Mouse (Mus musculus): ENCODE data around the gene Aldh1l1. TPM values are rescaled to one million over a fixed set of nuclear protein-coding genes. Genes with fewer than 3 reads are reported as not detected.

Gene Aldh1l1
- polyA plus RNA-seq, 1 experiment from 2014 or later = 2.1 TPM

DNA sequence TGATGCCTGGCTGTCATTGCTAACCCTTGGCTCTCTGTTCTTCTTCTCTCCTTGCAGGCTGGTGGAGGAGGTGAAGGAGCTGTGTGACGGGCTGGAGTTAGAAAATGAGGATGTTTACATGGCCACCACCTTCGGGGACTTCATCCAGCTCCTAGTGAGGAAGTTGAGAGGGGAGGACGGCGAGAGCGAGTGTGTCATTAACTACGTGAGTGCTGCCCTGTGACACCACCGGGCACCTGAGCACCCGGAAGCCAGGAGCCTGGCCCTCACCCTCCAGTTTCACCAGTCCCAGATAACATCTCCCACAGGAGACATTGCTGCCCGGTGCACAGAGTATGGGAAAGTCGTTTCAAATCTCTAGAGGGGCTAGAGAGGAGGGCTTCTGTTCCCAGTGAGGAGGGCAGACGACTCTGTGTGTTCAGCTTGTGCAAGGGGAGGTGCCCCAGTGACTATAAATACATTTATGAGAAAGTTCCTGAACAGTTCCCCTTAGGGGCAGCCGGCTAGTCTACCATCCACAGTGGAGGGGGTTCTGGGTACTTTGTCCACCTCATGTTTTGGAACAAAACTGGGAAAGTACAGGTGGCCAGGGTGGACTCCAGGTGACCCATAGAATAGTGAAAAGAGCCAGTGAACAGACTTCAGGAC lies 83.6 kb downstream of the Aldh1l1 start:
- H3K27me3 ChIP-seq = no peaks in the 10 kb centered on the region
- H3K4me3 ChIP-seq = no peak overlapping the region

DNA sequence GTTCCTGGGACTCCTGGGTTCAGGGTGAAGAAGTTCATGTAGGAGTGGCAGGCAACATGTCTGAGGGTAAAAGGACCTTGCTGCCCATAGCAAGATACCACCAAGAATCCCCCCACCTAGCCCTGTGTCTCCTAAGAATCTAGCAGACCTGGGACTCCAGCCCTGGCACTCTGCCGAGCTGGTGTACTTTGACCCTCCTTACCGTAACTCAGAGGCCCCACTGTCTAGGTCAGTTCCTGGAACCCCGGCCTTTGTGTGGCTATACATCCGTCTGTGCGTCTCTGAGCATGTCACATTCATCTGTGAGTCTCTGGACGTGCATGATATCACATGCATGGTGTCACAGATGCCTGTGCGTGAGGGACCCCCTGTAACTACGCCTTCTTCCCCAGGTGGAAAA lies 84.2 kb downstream of the Aldh1l1 start:
- H3K4me3 ChIP-seq = no peak overlapping the region
- H3K4me1 ChIP-seq = no peaks in the 10 kb centered on the region
- 79% methylated on average over 8 of the region's 8 CpGs for WGBS
- H3K27ac ChIP-seq = no peak overlapping the region
- H3K36me3 ChIP-seq = no peaks in the 10 kb centered on the region
- no peak overlapping the region for H3K9ac ChIP-seq
- no peaks in the 10 kb centered on the region for H3K9me3 ChIP-seq
- H3K4me2 ChIP-seq (replicated peaks) = no peak overlapping the region
- H3K27me3 ChIP-seq = no peaks in the 10 kb centered on the region
- ATAC-seq (ENCODE audit: insufficient number of reproducible peaks, insufficient read depth, low FRiP score, low TSS enrichment) = no peak

More for the DNA sequence above, 83.6 kb downstream of the Aldh1l1 start:
- no peak for ATAC-seq (ENCODE audit: insufficient number of reproducible peaks, insufficient read depth, low FRiP score, low TSS enrichment)
- Histone ChIP-seq H3K36me3 (no peaks in the 10 kb centered on the region), H3K9ac (no peak overlapping the region), H3K9me3 (no peaks in the 10 kb centered on the region), H3K27ac (no peak overlapping the region), H3K4me2 (replicated peaks) (no peak overlapping the region), H3K4me1 (no peaks in the 10 kb centered on the region)
- 67% methylated on average over 12 of the region's 12 CpGs for WGBS

DNA sequence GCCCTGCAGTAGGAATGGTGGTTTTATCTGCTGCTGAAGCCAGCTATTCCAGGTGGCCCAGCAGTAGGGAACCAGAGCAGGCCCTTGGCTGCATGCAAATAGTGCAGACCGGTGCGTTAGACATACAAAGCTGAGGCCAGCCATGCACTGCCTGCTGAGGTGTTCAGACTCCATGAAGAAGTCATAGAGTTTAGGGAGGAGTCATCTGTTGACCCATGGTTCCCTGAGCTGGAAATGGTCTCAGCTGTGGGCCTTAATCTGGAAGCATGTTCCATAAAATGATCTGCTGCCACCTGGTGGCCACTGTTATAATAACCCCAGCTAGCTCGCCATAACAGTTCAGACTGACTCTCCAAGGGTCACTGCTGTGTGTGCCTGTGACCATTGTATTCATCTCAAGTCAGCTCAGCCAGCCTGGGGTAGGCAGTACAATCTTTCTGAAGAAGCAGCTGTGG lies 89.1 kb downstream of the Aldh1l1 start:
- Histone ChIP-seq H3K4me2 (replicated peaks) (no peak overlapping the region), H3K4me3 (no peak overlapping the region), H3K27ac (no peak overlapping the region), H3K36me3 (no peaks in the 10 kb centered on the region), H3K27me3 (no peaks in the 10 kb centered on the region), H3K9ac (no peak overlapping the region), H3K9me3 (no peaks in the 10 kb centered on the region), H3K4me1 (no peaks in the 10 kb centered on the region)
- ATAC-seq (ENCODE audit: insufficient number of reproducible peaks, insufficient read depth, low FRiP score, low TSS enrichment) = 0 out of 2 replicates have a peak, but pooled peaks have one; percentile 38
- 35% methylated on average over 3 of the region's 3 CpGs for WGBS

DNA sequence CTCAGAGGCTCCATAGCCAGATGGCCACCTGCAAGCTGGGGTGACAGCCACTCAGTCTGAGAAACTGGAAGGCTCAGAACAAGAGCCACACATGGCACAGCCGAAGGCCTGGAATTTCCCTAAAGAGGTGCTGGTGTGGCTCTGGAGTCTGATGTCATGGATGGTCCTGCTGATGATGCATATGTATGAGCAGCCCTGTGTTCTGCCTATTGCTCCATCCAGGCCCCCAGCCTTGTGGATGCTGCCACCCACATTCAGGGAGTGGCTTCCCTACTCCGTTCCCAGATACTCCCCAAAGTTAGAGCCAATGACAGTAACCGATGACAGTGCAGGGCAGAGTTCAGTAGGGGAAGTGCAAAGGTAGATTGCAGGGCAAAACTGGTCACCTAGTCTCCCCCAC lies 91.9 kb downstream of the Aldh1l1 start:
- H3K27me3 ChIP-seq = no peaks in the 10 kb centered on the region
- H3K36me3 ChIP-seq = no peaks in the 10 kb centered on the region
- H3K4me2 ChIP-seq (replicated peaks) = no peak overlapping the region
- H3K4me1 ChIP-seq = no peaks in the 10 kb centered on the region
- no peak overlapping the region for H3K9ac ChIP-seq
- no peak for ATAC-seq (ENCODE audit: insufficient number of reproducible peaks, insufficient read depth, low FRiP score, low TSS enrichment)
- WGBS = 62% methylated on average over 3 of the region's 3 CpGs
- no peak overlapping the region for H3K4me3 ChIP-seq
- H3K27ac ChIP-seq = no peak overlapping the region
- no peaks in the 10 kb centered on the region for H3K9me3 ChIP-seq

DNA sequence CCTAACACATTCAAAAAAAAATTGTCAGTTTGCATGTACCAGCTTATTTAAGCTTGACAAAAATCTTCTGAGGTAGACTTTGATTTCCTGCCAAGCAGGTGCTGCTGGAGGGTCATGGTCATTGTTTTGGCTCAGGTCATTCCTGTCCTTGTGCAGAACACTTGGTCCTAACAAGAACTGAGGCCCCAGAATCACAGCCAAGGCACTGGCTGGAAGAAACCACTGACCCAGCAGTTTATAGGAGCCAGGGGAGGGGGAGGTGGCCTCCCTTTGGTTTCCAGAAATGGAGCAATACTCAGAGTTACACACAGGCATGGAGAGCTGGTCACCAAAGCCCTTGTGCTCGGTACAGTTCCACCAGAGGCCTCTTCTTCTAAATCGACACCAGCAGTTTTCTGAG lies 96.1 kb downstream of the Aldh1l1 start:
- Histone ChIP-seq H3K36me3 (no peaks in the 10 kb centered on the region), H3K9me3 (no peaks in the 10 kb centered on the region), H3K4me2 (replicated peaks) (no peak overlapping the region), H3K27ac (no peak overlapping the region), H3K4me3 (no peak overlapping the region), H3K9ac (no peak overlapping the region), H3K4me1 (no peaks in the 10 kb centered on the region), H3K27me3 (no peaks in the 10 kb centered on the region)
- ATAC-seq (ENCODE audit: insufficient number of reproducible peaks, insufficient read depth, low FRiP score, low TSS enrichment) = no peak
- WGBS = 72% methylated on average over 2 of the region's 2 CpGs

DNA sequence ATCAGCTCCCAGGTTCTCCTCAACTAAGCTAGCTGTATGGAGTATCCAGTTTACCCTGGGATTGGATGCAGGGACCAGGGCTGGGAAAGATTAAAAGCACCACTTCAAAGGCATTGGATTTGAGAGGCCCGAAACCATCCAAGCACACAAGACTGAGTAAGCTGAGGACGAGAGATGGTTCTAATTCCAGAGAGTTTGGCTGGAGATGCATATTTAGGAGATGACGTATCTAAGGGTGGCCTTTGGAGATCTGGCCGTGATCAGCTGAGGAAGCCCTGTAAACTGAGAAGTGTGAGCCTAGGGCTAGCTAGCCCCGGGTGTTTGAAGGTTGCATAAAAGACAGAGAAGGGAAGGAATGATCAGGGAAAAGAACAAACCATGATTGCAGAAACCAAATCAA lies 101.9 kb downstream of the Aldh1l1 start:
- 29% methylated on average over 5 of the region's 5 CpGs for WGBS
- ATAC-seq (ENCODE audit: insufficient number of reproducible peaks, insufficient read depth, low FRiP score, low TSS enrichment) = no peak

DNA sequence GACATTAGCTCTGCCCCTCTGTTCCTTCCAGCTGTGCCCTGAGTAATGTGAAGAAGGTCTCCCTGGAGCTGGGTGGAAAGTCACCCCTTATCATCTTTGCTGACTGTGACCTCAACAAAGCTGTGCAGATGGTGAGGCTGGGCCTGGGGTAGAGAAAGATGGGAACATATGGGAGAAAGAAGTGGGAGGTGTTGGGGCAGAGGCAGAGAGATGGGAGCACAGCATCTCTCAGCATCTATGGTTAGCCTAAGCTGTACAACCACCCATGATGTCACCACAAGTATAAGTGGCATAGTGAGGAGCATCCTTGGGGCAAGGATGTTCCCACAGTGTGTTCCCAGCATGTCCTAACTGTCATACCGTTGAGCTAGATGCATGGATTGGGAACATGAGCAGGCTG lies 104.5 kb downstream of the Aldh1l1 start:
- no peaks in the 10 kb centered on the region for H3K27me3 ChIP-seq
- no peak overlapping the region for H3K4me2 ChIP-seq (replicated peaks)
- WGBS = 82% methylated on average over 1 of the region's 1 CpGs
- no peak overlapping the region for H3K9ac ChIP-seq
- no peaks in the 10 kb centered on the region for H3K36me3 ChIP-seq
- H3K4me3 ChIP-seq = no peak overlapping the region
- ATAC-seq (ENCODE audit: insufficient number of reproducible peaks, insufficient read depth, low FRiP score, low TSS enrichment) = no peak
- H3K9me3 ChIP-seq = no peaks in the 10 kb centered on the region; the same call in 1 of the 2 replicates
- H3K4me1 ChIP-seq = peaks cover 6% of the 10 kb centered on the region; the same call in 1 of the 2 replicates
- no peak overlapping the region for H3K27ac ChIP-seq

More for the DNA sequence above, 101.9 kb downstream of the Aldh1l1 start:
- Histone ChIP-seq H3K36me3 (no peaks in the 10 kb centered on the region), H3K9me3 (no peaks in the 10 kb centered on the region), H3K4me2 (replicated peaks) (no peak overlapping the region), H3K4me3 (no peak overlapping the region), H3K27ac (no peak overlapping the region), H3K27me3 (no peaks in the 10 kb centered on the region), H3K9ac (no peak overlapping the region), H3K4me1 (peaks cover 6% of the 10 kb centered on the region; the same call in 1 of the 2 replicates)

DNA sequence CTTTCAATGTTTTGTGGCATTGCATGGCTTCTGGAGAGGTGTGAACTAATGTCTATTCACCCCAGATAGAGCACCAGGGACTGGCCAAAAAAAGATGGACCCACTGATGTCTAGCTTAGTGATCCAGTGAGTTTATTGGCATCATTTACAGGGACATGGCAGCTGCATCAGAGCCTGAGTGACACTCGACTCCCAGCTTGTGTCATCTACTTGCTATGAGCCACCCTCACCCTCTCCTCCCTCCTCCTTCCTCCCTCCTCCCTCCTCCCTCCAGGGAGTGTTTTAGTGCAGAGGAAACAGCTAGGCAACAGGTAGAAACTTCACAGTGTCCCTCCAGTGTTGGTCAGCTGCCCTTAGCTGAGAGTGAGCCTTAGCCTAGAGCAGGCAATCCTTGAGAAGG lies 108.7 kb downstream of the Aldh1l1 start:
- H3K4me3 ChIP-seq = no peak overlapping the region
- no peak for ATAC-seq (ENCODE audit: insufficient number of reproducible peaks, insufficient read depth, low FRiP score, low TSS enrichment)
- no peak overlapping the region for H3K4me2 ChIP-seq (replicated peaks)
- H3K9ac ChIP-seq = no peak overlapping the region
- no peaks in the 10 kb centered on the region for H3K4me1 ChIP-seq
- H3K36me3 ChIP-seq = no peaks in the 10 kb centered on the region
- WGBS = 71% methylated on average over 1 of the region's 1 CpGs
- H3K27me3 ChIP-seq = no peaks in the 10 kb centered on the region
- no peaks in the 10 kb centered on the region; the same call in 1 of the 2 replicates for H3K9me3 ChIP-seq
- no peak overlapping the region for H3K27ac ChIP-seq

DNA sequence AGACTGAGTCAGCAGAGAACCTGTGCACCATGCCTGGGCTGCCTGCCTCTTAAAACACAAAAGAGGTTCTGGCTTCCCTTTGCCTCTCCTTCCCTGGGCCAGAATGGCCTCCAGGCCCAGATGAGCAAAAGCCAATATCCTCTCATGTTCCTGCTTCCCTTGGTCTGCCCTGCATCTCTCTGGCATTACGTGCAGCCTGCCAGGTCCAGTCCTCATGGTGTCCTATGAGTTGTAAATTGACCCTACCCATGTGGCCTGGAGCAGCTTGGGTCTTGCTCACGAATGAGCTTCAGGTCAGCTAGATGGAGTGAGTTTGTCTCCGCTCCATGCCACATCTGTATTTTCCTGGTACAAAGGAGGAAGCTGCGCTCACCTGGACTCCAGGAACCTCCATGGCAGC lies 110.8 kb downstream of the Aldh1l1 start:
- H3K9me3 ChIP-seq = no peaks in the 10 kb centered on the region; the same call in 1 of the 2 replicates
- no peak overlapping the region for H3K27ac ChIP-seq
- WGBS = 88% methylated on average over 4 of the region's 4 CpGs
- H3K4me1 ChIP-seq = no peaks in the 10 kb centered on the region
- no peak overlapping the region for H3K9ac ChIP-seq
- H3K36me3 ChIP-seq = no peaks in the 10 kb centered on the region
- H3K4me2 ChIP-seq (replicated peaks) = no peak overlapping the region
- no peak overlapping the region for H3K4me3 ChIP-seq
- H3K27me3 ChIP-seq = no peaks in the 10 kb centered on the region
- ATAC-seq (ENCODE audit: insufficient number of reproducible peaks, insufficient read depth, low FRiP score, low TSS enrichment) = no peak

DNA sequence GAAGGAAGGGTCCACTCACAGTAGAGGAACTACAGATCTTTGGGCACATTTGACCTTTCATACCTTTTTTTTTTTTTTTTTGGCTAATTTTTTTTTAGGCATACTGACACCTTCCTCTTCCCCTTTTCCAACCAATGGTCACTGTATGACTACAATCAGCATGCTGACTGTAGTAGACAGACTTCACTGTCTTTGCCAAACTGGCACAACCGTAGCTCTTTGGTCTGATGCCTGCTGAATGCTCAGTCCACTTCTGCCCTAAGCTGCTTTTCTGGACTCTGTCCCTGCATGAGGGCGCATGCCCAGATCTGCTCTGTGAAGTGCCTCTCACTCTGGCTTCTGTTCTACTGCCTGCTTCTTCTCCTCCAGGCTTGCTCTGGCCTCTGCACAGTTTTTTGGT lies 111.4 kb downstream of the Aldh1l1 start:
- Histone ChIP-seq H3K9ac (no peak overlapping the region), H3K27ac (no peak overlapping the region), H3K9me3 (no peaks in the 10 kb centered on the region; the same call in 1 of the 2 replicates), H3K4me3 (no peak overlapping the region), H3K4me1 (no peaks in the 10 kb centered on the region), H3K36me3 (no peaks in the 10 kb centered on the region), H3K27me3 (no peaks in the 10 kb centered on the region), H3K4me2 (replicated peaks) (no peak overlapping the region)
- ATAC-seq (ENCODE audit: insufficient number of reproducible peaks, insufficient read depth, low FRiP score, low TSS enrichment) = no peak
- WGBS = 89% methylated on average over 2 of the region's 2 CpGs

DNA sequence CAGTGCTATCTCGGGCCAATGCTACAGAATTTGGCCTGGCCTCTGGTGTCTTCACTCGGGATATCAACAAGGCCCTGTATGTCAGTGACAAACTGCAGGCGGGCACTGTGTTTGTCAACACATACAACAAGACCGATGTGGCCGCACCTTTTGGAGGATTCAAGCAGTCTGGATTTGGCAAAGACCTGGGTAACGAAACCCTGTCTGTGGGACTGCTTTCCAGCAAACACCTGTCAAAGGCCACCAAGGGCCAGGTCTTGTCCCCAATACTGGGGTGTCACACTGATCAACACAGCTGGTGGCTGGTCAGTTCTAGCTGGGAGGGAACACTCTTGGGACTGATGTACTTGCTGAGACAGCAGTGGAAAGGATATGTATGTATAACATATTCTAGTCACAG lies 112.0 kb downstream of the Aldh1l1 start:
- H3K4me1 ChIP-seq = no peaks in the 10 kb centered on the region
- ATAC-seq (ENCODE audit: insufficient number of reproducible peaks, insufficient read depth, low FRiP score, low TSS enrichment) = no peak
- H3K36me3 ChIP-seq = no peaks in the 10 kb centered on the region
- no peaks in the 10 kb centered on the region for H3K27me3 ChIP-seq
- H3K27ac ChIP-seq = no peak overlapping the region
- H3K4me2 ChIP-seq (replicated peaks) = no peak overlapping the region
- 83% methylated on average over 6 of the region's 6 CpGs for WGBS
- H3K9me3 ChIP-seq = no peaks in the 10 kb centered on the region; the same call in 1 of the 2 replicates
- H3K9ac ChIP-seq = no peak overlapping the region
- no peak overlapping the region for H3K4me3 ChIP-seq

DNA sequence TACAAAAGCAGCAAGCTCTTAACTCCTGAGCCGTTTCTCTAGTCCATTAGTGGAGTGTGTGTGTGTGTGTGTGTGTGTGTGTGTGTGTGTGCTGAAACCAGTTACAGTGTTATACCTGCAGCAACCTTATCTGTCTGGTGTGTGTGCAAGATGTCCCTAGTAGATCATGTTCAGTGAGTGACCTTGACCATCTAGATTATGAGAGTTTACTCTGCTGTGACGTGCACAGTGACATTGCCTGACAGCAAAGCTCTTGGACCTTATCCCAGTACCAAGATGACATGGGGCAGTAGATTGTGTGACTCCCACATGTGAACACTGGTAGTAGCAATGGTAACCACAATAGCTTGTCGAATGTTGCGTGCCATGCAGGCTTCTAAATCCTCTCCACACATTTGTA lies 114.1 kb downstream of the Aldh1l1 start:
- ATAC-seq (ENCODE audit: insufficient number of reproducible peaks, insufficient read depth, low FRiP score, low TSS enrichment) = no peak
- Histone ChIP-seq H3K36me3 (no peaks in the 10 kb centered on the region), H3K9ac (no peak overlapping the region), H3K4me2 (replicated peaks) (no peak overlapping the region), H3K4me3 (no peak overlapping the region), H3K27ac (no peak overlapping the region), H3K9me3 (no peaks in the 10 kb centered on the region; the same call in 1 of the 2 replicates), H3K27me3 (no peaks in the 10 kb centered on the region), H3K4me1 (peaks cover 5% of the 10 kb centered on the region; the same call in 1 of the 2 replicates)
- WGBS = 75% methylated on average over 4 of the region's 4 CpGs

Measured in embryonic facial prominence, embryonic 12.5 days (tissue).